Mouse (Mus musculus) lung, adult 18-20 months (tissue): ENCODE data around the gene Vwf.

Experiments used
- DNase-seq, 2 experiments: peaks; one replicate each; pipeline ENCODE4 v3.0.0; 2022; ENCODE audit warnings: mixed read lengths in 2 of 2

Vwf gene

DNA sequence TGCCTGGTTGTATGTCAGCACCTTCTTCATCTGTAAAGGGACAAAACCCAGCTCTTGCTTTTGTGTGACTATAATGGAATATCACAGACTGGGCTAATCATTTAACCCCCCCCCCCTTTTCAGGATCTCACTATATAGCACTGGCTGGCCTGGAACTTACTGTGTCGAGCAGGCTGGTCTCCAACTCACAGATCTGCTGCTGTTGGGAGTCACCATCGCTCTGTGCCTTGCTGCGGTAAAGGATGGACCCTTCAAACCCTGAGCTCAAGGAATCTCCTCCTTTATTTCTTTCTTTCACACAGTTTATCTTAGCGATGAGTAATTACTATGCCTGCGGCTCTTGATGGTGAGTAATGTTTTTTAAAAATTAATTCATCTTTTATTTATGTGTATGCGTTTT, at the start of gene Vwf:
Gene Vwf, plus strand, starts transcription at position 301 of the 400 bp plus-strand sequence.
- DNase-seq, result no peak

GRCm38 (mm10) chr6:125498062-125498461, 48.5 kb upstream of the Vwf start:
- no peak for DNase-seq

- no peak for DNase-seq
Measured at GRCm38 (mm10) chr6:125503186-125503802, 43.3 kb upstream of the Vwf start.

- DNase-seq, result no peak
Measured at GRCm38 (mm10) chr6:125504622-125505355, 41.8 kb upstream of the Vwf start.

- no peak for DNase-seq
Measured at GRCm38 (mm10) chr6:125506427-125506826, 40.1 kb upstream of the Vwf start.

DNA sequence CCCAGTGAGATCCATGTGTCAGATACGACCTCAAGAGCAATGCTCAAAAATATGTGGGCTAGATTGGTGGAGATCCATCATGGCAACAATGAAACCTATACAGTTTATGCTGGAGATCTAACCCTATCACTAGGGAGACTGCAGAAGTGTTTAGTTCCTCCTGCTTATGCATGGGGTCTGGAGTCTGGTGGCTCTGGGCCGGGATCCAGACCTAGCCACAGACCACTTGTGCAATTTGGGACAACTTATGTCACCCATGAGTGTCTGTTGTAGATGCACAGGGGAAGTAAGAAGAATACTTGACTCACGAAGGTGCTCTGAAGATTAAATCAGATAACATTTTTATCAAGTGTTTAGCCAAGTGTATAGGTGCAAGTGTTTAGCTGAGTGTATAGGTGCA, 36.8 kb upstream of the Vwf start:
- DNase-seq, result no peak

DNA sequence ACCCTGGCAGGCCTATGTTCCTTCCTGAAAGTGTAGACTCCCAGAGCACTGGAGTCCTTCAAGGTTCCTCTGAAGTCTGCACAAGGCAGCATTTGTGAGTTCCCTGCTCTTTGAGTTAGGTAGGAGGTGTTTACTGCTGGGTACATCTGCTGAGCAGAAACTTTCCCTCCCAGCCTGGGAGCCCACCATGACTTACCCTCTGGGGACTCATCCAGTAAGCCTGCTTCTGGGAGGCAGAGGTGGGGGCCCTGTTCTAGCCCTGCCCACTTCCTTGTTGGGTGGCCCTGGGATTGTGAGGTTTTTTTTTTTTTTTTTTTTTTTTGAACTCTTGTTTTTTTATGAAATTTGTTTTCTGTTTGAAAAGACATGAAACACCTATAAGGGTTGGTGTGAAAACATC, 35.9 kb upstream of the Vwf start:
- no peak for DNase-seq

- no peak for DNase-seq
Measured at GRCm38 (mm10) chr6:125511196-125511595, 35.4 kb upstream of the Vwf start.

- peak in 1 of 2 experiments; percentile 57 for DNase-seq
Measured at GRCm38 (mm10) chr6:125512950-125513596, 33.5 kb upstream of the Vwf start.

DNA sequence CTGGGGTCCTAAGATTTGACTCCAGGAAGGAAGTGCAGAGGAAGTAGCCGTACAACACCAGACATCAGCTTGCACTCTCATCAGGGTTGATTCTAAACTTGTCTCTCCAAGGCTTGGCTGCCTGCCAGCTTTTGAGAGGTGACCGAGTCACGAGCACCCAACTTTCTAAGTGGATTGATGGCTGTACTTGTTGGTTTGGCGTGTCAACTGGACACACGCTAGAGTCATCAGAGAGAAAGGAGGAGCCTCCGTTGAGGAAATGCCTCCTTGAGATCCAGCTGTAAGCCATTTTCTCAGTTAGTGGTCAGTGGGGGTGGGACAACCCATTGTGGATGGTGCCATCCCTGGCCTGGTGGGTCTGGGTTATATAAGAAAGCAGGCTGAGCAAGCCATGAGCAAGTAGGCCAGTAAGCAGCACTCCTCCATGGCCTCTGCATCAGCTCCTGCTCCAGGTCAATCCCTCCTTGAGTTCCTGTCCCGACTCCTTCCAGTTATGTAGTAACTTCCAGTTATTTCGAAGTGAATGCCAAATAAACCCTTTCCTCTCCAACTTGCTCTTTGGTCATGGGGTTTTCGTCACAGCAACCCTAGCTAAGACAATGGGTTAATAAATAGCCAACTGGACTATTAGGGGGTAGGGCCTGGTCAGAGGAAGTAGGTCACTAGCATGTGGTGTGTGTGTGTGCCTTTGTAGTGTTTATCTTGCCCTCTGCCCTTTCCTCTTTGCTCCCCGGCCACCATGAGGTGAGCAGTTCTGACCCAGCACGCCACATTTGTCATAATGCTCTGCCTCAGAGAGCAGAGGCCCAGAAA, 30.9 kb upstream of the Vwf start:
- DNase-seq, result peak; percentile 65 to 67

DNA sequence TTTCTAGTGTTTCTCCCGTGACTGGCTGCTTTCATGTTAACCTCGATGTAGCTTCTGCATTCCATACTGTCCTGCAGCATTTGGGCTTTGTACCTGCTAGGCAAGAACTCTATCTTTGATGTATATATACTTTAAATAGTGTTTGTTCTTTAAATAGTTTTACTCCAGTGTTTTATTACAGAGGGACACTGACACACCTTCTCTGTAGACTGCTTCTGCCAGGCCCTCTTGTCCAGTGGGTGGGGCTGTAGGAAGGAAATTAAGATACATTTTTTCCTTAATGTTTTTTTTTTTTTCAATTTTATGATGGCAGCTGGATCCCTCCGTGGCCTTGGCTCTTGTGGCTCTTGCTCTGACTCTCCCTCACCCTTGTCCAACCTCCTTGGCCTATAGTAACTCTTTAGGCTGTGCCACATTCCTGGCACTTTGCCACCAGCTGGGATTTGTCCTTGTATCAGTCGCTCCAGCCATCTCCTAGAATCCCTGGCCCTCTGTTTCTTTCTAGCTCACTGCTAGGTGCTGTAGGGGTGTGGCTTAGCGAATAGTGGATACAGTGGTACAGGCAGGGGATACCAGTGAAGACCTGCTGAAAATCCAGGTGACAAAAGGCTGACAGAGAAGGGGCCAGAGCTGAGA, 24.9 kb upstream of the Vwf start:
- no peak for DNase-seq

- DNase-seq, result no peak
Measured at GRCm38 (mm10) chr6:125524027-125524426, 22.5 kb upstream of the Vwf start.

GRCm38 (mm10) chr6:125526066-125526465, 20.5 kb upstream of the Vwf start:
- DNase-seq, result no peak

DNA sequence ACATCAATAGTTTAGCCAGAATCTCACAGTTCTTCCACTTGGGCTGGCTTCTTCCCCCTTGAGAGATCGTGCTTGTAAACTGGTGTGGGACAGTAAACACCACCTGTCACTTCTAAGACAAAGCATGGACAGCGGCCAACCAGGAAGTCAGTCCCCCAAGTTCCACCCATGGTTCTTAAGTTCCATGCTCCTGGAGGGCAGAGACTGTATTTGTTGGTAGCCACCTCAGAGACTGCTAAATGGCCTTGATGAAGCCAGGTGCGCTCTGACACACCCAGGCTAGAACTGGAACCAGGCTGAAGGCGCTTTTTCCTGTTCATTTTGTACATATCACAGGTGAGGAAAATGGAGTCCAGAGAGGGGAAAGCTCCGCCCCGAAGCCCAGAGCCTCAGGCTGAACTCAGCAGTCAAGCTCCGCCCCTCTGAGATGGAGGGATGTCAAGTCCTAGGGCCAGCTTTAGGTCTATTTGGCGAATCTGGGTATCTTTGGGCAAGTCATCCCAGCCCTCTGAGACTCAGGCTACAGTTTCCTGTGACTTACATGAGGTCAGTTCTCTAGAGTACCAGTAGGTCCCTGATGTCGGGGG, 17.9 kb upstream of the Vwf start:
- no peak for DNase-seq

DNA sequence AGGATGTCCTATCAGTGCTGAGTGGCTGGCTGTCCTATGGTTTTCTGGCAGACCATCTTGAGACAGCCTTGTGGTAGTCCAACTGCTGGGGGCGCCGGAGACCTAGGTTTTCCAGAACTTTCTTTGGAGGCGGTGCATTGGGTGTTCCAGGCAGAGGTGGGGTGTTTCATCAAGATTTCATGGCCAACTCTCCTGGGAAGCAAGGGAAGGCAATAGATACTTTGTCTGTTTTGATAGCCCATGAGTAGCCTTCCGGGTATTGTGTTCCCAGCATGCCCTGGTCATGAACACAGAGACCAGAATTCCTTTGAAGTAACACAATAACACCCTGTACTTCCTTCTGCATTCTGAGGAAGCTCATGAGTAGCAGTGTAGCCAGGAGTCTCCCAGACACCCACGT, 17.1 kb upstream of the Vwf start:
- DNase-seq, result peak; percentile 64 to 67

DNA sequence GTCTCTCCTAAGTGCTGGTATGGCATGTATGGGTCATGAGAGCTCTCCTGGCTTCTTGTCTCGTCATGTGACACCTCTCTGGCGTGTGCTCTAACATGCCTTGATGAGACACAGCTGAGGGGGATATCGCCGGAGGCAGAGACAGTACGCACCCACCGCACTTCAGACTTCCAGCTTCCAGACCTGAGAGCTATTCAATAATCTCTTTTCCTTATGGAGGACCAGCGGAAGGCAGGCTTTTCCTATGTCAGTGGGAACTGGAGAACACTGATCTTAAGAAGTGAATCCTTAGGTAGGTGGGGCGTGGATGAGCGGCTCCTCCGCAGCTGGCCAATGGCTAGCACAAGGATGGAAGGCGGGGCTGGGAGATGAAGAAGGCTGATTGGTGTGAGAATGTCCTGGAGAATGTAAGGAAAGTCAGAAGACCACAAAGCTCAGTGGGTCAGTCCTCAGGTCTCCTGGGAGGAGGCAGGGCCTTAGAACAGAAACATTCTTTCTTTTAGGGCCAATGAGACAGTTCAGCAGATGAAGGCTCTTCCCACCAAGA, 13.4 kb upstream of the Vwf start:
- DNase-seq, result no peak

DNA sequence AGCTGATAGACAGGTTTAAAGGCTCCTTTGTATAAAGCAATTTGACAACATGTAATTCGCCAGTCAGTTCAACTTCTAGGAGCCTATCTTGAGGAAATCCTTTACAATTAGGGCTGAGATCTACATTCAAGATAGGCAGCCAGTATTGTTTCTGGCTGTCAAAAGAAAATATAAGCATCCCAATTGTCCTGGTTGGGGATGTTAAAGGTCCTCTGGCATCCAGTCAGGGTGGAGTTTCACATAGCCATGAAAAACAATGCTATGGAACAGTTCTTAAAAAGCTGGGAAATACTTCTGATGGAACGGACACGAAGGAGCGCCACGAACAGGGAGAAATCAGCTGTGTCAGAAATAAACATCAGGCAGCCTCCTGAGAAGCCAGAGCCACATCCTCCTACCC, 11.6 kb upstream of the Vwf start:
- no peak for DNase-seq

DNA sequence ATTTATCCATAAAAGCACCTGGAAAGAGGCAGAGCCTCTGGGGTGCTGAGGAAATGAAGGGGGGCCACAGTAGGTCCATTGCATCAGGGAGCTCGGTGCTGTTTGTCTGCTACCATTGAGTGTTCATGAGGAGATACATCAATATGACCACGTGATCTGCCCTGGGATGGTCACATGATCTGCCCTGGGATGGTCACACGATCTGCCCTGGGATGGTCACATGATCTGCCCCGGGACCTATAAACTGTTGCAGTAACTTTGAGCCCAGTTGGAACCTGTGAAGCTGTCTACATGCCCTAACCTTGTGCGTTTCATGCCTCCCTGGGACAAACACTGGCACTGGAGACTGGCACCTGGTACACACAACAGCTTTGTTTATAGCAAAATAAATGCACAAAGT, 8.1 kb upstream of the Vwf start:
- DNase-seq, result no peak

DNA sequence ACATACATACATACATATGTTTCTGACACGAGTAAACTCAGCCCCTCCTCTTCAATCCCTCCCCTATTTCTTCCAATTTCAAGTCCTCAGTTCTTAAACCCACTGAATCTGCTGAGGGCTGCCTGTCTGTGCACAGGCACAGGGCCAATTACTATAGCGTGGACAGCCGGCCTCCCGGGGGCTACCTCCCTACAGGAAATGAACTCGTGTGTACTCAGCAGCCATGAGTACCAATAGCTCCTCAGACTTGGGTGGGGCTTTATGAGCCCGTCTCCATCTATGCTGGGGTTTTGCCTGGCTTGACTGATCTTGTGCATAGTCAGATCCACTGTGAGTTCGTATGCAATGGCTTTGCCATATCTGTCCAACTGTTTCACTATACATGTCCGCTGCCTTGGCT, 7.2 kb upstream of the Vwf start:
- no peak for DNase-seq

DNA sequence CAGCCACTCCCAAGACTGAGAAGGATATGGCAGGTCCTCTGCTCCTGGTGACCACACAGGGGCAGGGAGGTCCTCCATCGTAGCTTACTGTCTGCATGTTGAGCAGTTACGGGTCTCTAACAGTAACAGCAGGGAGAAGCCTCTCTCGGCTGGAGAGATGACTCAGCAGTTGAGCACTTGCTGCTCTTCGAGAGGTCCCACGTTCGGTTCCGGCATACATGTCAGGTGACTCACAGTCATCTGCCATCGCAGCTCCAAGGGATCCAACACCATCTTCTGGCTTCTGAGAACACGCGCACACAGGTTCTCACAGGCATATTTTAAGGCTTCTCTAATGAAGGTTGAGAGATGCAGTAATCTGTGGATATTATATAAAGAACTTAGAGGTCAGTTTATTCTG, 6.4 kb upstream of the Vwf start:
- DNase-seq, result no peak

DNA sequence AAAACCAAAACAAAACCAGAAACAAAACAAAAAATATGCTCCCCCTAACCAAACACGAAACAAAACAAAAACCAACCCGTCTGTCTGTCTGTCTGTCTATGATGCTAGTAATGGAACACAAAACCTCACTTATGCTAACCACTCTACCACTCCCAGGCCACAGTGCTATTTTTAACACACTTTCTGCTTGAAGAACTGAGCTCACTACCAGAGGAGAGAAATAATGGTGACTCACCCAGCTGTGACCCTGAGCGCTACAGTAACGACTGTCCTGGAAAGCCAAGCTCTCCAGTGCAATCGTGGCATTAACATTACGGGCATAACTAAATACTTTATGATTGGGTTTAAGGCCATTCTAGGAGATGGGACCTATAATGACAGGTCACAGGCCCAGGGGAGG, 5.7 kb upstream of the Vwf start:
- no peak for DNase-seq

DNA sequence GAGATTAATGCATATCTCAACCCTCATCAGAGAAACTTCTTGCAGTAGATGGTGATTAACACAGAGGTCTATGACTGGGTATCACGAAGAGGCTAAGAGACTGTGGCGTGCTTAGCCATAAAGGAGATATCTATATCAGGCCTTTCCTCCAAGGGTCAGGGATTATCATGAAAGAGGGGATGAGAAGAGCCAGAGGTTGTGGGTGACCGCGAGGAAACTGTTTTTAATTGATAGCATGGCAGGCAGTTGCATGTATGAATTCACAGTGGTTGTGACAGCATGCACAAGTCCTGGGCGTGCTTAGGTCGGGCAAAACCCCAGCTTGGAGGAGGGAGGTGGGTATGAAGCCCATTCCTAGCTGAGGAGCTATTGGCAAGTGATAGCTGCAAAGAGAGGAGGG, 5.3 kb upstream of the Vwf start:
- DNase-seq, result no peak
